Mouse (Mus musculus): ENCODE measurements around the gene Mmgt1. TPM values are rescaled to one million over a fixed set of nuclear protein-coding genes. Genes with fewer than 3 reads are reported as not detected.

Gene Mmgt1
- total RNA-seq (2021) = 10 to 100 TPM; 23.4 to 23.6 TPM
- long read RNA-seq, experiment 1, partial matches to known transcripts = 0 of 2 reads
- long read RNA-seq, experiment 1, other reads (novel, unspliced or antisense) = 2 of 2 reads
- long read RNA-seq, experiment 2, full-length matches to known transcripts = 1 of 3 reads
- long read RNA-seq, experiment 2, partial matches to known transcripts = 0 of 3 reads
- long read RNA-seq, experiment 2, other reads (novel, unspliced or antisense) = 2 of 3 reads

DNA sequence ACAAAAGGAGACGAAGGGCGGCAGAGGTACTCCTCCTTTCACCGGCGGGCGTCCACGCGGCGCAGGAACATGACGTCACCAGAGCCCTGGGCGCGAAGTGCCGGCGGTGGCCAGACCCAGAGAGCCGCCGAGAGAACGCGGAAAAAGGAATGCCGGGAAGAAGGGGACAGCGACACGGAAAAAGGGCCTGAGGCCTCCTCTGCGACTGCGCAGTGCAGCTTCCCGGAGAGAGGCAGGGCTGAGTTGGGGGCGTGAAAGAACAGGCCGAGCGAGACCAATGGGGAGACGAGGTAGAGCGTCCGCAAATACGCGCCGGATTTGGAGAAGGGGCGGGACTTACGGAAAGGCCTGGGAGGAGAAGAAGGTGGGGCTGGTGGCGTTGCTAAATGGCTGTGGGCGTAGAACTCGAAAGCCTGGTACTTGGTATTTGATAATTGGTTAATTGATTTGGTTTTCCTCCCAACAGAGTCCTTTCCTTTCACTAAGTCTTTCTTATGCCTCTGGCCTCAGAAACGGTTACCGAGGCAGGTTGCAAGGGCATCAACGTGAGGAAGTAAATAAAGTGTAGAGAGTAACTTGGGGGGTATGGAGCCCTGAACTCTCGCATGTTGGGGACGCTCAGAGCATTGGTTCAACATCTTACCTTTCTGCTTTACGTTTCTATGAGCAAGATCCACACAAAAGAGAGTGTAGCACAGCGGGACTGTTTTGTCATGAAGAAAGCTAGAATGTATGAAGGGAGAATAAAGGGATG lies at the start of gene Mmgt1:
TSS of gene Mmgt1 (minus strand) at position 183 of the 754 bp plus-strand sequence.
- peak; percentile 68 to 73 for DNase-seq (ENCODE audit: low spot score in 2 of 2)

GRCm38 (mm10) chrX:56640066-56640465 lies 42.2 kb upstream of the Mmgt1 start:
- no peak for DNase-seq (ENCODE audit: low spot score in 2 of 2)

DNA sequence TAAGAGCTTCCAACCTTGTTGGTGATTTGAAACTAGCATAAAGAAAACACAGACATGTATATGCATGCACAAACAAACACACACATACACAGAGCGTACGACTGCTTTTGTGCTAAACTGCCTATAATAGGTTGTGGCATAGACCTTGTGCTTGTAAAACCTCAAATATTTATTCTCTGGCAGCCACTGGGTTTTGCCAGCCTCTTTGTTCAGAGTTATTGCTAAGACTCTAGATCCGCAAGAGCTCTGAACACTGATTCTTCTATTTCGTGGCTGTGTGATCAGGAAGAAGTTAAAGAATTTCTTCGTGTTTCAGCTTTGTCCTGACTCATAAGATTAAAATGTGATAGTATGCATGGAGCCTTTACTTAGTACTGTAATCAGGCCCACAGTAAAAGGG lies 38.3 kb upstream of the Mmgt1 start:
- DNase-seq (ENCODE audit: low spot score in 2 of 2) = no peak

DNA sequence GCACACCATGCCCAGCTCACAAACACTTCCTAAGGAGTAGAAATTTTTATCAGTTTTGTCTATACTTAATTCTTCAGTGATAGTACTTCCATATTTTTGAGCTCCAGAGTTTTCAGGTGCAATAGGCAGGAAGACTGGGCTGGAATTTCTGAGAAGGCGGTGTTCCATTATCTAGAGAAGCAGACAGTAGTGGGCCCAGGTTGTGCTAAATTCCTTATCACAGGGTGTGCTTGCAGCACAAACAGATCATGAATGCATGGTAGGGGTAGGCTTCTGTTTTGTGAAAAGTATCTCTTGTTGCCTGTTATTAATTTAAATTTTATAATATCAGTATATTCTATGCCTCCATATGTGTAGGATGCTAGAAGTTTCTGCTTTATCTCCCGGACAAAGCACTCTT lies 17.4 kb upstream of the Mmgt1 start:
- no peak for DNase-seq (ENCODE audit: low spot score in 2 of 2)

DNA sequence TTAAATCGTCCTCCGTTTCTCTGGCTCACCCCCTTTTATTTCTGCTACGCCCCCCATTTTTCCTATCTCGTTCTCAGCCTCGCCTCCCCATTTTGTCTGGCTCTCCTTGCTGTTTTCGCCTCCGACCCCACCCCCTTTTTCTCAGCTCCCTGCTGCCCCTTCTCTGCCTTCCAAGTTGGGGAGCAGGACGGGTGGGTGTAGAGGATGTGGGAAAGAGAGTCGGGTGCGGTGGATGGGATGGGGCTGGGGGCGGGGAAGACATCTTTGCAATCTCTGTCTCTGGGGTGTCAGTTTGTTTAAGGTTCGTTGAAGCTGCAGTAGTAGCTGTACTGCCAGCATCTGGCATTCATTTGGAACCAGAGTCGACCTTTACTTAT lies 12.4 kb upstream of the Mmgt1 start:
- DNase-seq (ENCODE audit: low spot score in 2 of 2) = no peak

GRCm38 (mm10) chrX:56609623-56610317 lies 11.9 kb upstream of the Mmgt1 start, which contains the start of gene Slc9a6:
Slc9a6 (plus strand) TSS chrX:56609757.
- DNase-seq (ENCODE audit: low spot score in 2 of 2) = peak; percentile 13 to 31

DNA sequence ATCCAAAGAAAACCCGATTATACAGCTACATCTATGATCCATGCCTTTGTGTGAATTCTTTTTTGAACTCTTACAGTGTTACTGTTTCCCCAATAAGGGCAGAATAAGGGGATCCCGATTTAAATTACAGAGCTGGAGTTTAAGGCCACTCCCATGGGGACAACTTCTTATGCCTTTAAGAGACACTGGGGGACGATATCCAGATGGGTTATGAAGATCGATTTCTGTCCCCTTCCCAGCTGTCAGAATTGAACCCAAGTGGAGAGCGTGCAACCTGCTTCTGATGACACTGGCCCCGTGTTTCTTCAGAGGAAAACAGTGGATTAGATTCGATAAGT lies 11.4 kb upstream of the Mmgt1 start:
- no peak for DNase-seq (ENCODE audit: low spot score in 2 of 2)

GRCm38 (mm10) chrX:56607032-56607710 lies 9.3 kb upstream of the Mmgt1 start:
- no peak for DNase-seq (ENCODE audit: low spot score in 2 of 2)

GRCm38 (mm10) chrX:56606536-56606935 lies 8.7 kb upstream of the Mmgt1 start:
- DNase-seq (ENCODE audit: low spot score in 2 of 2) = no peak

DNA sequence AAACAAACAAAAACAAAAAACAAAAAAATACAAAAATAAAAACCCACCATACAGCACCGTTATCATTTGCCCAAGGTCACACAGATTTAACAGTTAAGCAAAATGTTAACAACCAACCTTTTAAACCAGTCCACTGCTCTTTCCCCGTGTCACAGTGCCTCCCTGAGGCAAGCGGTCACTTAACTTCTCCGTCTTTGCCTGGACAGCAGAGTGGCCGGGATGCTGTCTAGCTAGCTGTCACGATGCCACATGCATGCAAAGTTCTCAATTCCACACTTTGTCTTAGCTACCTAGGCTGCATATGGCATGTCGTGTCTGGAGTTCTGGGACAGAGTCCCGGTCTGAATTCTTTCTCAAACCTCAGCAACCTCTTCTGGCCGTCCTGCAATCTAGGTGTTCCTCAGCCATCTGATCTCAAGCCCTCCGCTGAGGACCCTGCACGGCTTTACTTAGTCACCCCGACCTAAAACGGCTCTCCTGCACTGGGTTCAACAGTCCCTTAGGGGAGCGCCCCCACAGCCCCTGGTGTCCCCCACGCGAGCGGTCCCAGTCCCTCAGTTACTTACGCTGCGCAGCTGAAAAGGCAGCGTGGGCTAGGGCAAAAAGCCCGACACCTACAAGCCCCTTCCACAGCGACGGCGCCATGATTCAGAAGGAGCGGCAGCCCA lies 516 bp downstream of the Mmgt1 start:
- DNase-seq (ENCODE audit: low spot score in 2 of 2) = no peak

GRCm38 (mm10) chrX:56578200-56578599 lies 19.7 kb downstream of the Mmgt1 start:
- DNase-seq (ENCODE audit: low spot score in 2 of 2) = no peak

DNA sequence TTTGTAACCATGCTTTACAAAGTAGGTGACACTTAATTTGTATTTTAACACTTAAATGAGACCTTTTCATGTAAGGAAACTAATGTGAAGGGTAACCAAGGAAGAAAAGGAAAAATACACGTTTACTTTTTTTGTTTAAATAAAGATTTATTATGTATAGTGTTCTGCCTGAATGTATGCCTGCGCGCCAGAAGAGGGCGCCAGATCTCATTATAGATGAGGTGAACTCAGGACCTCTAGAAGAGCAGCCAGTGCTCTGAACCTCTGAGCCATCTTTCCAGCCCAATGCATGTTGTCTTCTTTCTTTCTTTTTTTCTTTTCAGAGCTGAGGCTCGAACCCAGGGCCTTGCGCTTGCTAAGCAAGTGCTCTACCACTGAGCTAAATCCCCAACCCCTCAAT lies 25.4 kb downstream of the Mmgt1 start:
- DNase-seq (ENCODE audit: low spot score in 2 of 2) = no peak

GRCm38 (mm10) chrX:56553584-56553983 lies 44.3 kb downstream of the Mmgt1 start:
- no peak for DNase-seq (ENCODE audit: low spot score in 2 of 2)

DNA sequence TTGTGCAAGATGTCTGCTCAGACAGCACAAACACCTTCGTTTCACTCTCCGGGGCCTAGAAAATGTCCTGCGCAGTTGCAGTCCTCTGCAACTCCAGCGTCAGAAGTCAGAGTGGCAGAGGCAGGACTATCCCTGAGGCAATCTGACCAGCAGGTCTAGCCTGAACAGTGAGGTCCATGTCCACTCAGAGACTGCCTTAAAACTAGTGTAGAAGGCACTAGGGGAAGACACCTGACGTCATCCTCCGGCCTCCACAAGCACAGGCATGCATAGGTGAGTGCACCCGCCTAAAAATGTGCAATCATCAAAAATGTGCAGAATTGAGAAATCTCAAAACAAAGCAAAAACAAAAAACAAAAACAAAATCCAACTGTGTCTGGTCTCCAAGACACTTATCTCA lies 48.4 kb downstream of the Mmgt1 start, which contains the start of gene Gm648:
TSS of gene Gm648 (minus strand) at position 101 of the 400 bp plus-strand sequence.
- no peak for DNase-seq (ENCODE audit: low spot score in 2 of 2)

DNA sequence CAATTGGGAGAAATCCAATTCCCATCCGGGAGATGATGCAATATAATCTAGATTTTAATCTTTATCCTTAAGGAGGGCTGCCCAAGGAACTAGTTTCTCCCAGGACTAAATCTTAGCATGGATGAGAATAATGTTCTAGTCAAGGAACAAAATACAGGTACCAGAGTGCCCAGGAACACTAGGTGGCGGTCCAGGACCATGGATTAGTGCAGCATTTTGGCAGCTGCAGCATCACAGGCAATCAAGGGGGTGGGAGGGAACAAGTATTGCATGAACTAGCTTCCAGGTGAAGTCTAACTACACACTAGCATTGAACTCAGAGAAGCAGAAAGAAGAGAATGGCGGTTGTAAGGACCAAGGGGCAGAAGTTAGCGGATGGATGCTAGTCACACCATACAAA lies 60.7 kb downstream of the Mmgt1 start:
- no peak for DNase-seq (ENCODE audit: low spot score in 2 of 2)

Small RNA genes within 50 kb of the gene (microRNA-seq; reads per million reads assigned to microRNA genes)
- gene Mir5116 = not detected

Other genes with a start within 250 kb of the Mmgt1 start
- gene Smim10l2a, start 223.5 kb downstream of the Mmgt1 start, total RNA-seq (2021) = 1 to 10 TPM; 2.6 to 2.7 TPM
- gene Gm2174, start 150.1 kb downstream of the Mmgt1 start, total RNA-seq (2021) = not detected
- 10 to 100 TPM; 47.1 to 60.3 TPM for gene Ints6l, start 143.2 kb downstream of the Mmgt1 start, total RNA-seq (2021)
- not detected for gene Gm10477, start 73.3 kb downstream of the Mmgt1 start, total RNA-seq (2021)
- gene Gm648, start 48.5 kb downstream of the Mmgt1 start, total RNA-seq (2021) = under 1 TPM in 1 of 2 experiments, not detected in 1; 0.28 TPM
- gene Slc9a6, start 11.7 kb upstream of the Mmgt1 start, total RNA-seq (2021) = 10 to 100 TPM; 20.5 to 25.2 TPM
- 100 to 1,000 TPM in 1 of 2 experiments, 10 to 100 TPM in 1; 56.5 to 130 TPM for gene Fhl1, start 133.7 kb upstream of the Mmgt1 start, total RNA-seq (2021)
- gene Map7d3, start 224.3 kb upstream of the Mmgt1 start, total RNA-seq (2021) = 1 to 10 TPM; 3.9 to 5.6 TPM

All from adrenal gland, postnatal 4 days (tissue).